Mouse (Mus musculus) G1E (cell line): ENCODE results near the gene Sigmar1.
"Not testable (repeated sequence)": the region's sequence is repeated elsewhere in the genome, so short reads cannot be mapped to it uniquely, and the experiment has no call there.

ENCODE experiments used
- CTCF ChIP-seq: IDR thresholded peaks from 2 replicates; pipeline ENCODE4 v1.5.1; 2012; ENCODE audit warnings: low read depth, low read length, inconsistent platforms, mixed read lengths
- GATA1 ChIP-seq: IDR thresholded peaks from 2 replicates; pipeline ENCODE4 v1.6.1; 2012; ENCODE audit warnings: borderline replicate concordance, low read length, inconsistent platforms, mixed read lengths
- GATA2 ChIP-seq: IDR thresholded peaks from 2 replicates; pipeline ENCODE4 v1.6.1; 2012; ENCODE audit warnings: low read depth, low read length, inconsistent platforms, borderline replicate concordance
- POLR2AphosphoS5 ChIP-seq: IDR thresholded peaks from 2 replicates; pipeline ENCODE4 v1.6.1; 2012; ENCODE audit warnings: low read depth, low read length, inconsistent platforms; ENCODE audit not compliant: insufficient replicate concordance
- TAL1 ChIP-seq: conservative IDR thresholded peaks from 2 replicates; pipeline ENCODE4 v1.6.1; 2012; ENCODE audit warnings: low read depth, low read length, inconsistent platforms, mixed read lengths

DNA sequence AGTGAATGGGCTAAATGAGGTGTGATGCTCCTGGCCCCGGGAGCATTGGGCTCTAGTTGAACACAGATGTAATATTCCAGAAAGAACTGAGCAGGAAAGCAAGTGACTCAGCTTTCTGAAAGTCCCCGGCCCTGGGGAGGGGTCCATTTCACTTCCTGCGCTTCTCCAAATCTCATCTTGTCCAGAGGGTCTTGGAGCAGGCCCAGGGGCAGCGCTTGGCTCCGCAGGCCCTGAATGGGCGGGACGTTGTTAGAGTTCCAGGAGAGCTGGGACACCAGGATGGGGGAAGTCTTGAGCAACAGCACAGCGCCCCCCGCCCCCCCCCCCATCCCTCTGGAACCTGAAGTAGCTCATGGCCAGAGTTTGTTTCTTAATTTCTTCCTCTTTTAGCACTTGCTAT lies 25.3 kb upstream of the Sigmar1 start:
- not testable (repeated sequence) for TF ChIP-seq GATA1, CTCF, TAL1, POLR2AphosphoS5, GATA2
